Mouse (Mus musculus) thymus, postnatal 4 days (tissue): Measurements from ENCODE around the gene Mbnl2.
A peak's percentile ranks its signal among the peaks of the same experiment; 100 is the strongest.

Experiments
- DNase-seq: peaks from one replicate; pipeline ENCODE4 v3.0.0; 2021

Mbnl2 gene

GRCm38 (mm10) chr14:120276343-120277080, 1.0 kb downstream of the Mbnl2 start:
- DNase-seq = no peak

GRCm38 (mm10) chr14:120277081-120277656, 1.7 kb downstream of the Mbnl2 start:
- DNase-seq = peak; percentile 47

GRCm38 (mm10) chr14:120278290-120279244, 3.1 kb downstream of the Mbnl2 start:
- peak; percentile 39 for DNase-seq

- DNase-seq = no peak
Observed at GRCm38 (mm10) chr14:120280136-120280535, 4.7 kb downstream of the Mbnl2 start.

GRCm38 (mm10) chr14:120283787-120284186, 8.3 kb downstream of the Mbnl2 start:
- DNase-seq = no peak

- DNase-seq = no peak
Observed at GRCm38 (mm10) chr14:120284504-120284903, 9.0 kb downstream of the Mbnl2 start.

GRCm38 (mm10) chr14:120287121-120287986, 11.9 kb downstream of the Mbnl2 start:
- no peak for DNase-seq

GRCm38 (mm10) chr14:120287987-120288275, 12.5 kb downstream of the Mbnl2 start:
- no peak for DNase-seq

GRCm38 (mm10) chr14:120288378-120289002, 13.0 kb downstream of the Mbnl2 start:
- DNase-seq = no peak

GRCm38 (mm10) chr14:120289065-120289464, 13.6 kb downstream of the Mbnl2 start:
- no peak for DNase-seq

- DNase-seq = no peak
Observed at GRCm38 (mm10) chr14:120289528-120289927, 14.1 kb downstream of the Mbnl2 start.

GRCm38 (mm10) chr14:120291226-120291757, 15.8 kb downstream of the Mbnl2 start:
- no peak for DNase-seq

- no peak for DNase-seq
Observed at GRCm38 (mm10) chr14:120292133-120292532, 16.7 kb downstream of the Mbnl2 start.

- no peak for DNase-seq
Observed at GRCm38 (mm10) chr14:120292617-120293195, 17.2 kb downstream of the Mbnl2 start.

- DNase-seq = no peak
Observed at GRCm38 (mm10) chr14:120294480-120294879, 19.0 kb downstream of the Mbnl2 start.

GRCm38 (mm10) chr14:120295355-120296220, 20.1 kb downstream of the Mbnl2 start:
- DNase-seq = no peak

- DNase-seq = no peak
Observed at GRCm38 (mm10) chr14:120296231-120297006, 20.9 kb downstream of the Mbnl2 start.

GRCm38 (mm10) chr14:120297137-120297749, 21.8 kb downstream of the Mbnl2 start:
- no peak for DNase-seq

- DNase-seq = no peak
Observed at GRCm38 (mm10) chr14:120297833-120298232, 22.4 kb downstream of the Mbnl2 start.
